Mouse (Mus musculus): Measurements from ENCODE around the gene Slc24a3. TPM values are rescaled to one million over a fixed set of nuclear protein-coding genes. Genes with fewer than 3 reads are reported as not detected.

Gene Slc24a3
- total RNA-seq, 2 experiments from 2014 or later, result 0.75 to 3.0 TPM

GRCm38 (mm10) chr2:145268971-145269370 lies 101.4 kb downstream of the Slc24a3 start:
- ATAC-seq (replicated peaks; ENCODE audit: poor library complexity, severe bottlenecking), result no peak

- ATAC-seq (replicated peaks; ENCODE audit: poor library complexity, severe bottlenecking), result peak; percentile 63
Observed at GRCm38 (mm10) chr2:145269410-145269809, 101.9 kb downstream of the Slc24a3 start.

- ATAC-seq (replicated peaks; ENCODE audit: poor library complexity, severe bottlenecking), result no peak
Observed at GRCm38 (mm10) chr2:145274016-145274677, 106.6 kb downstream of the Slc24a3 start.

GRCm38 (mm10) chr2:145279336-145279735 lies 111.8 kb downstream of the Slc24a3 start:
- ATAC-seq (replicated peaks; ENCODE audit: poor library complexity, severe bottlenecking), result no peak

GRCm38 (mm10) chr2:145283746-145284145 lies 116.2 kb downstream of the Slc24a3 start:
- no peak for ATAC-seq (replicated peaks; ENCODE audit: poor library complexity, severe bottlenecking)

- no peak for ATAC-seq (replicated peaks; ENCODE audit: poor library complexity, severe bottlenecking)
Observed at GRCm38 (mm10) chr2:145288501-145288900, 120.9 kb downstream of the Slc24a3 start.

GRCm38 (mm10) chr2:145291473-145291872 lies 123.9 kb downstream of the Slc24a3 start:
- peak; percentile 75 for ATAC-seq (replicated peaks; ENCODE audit: poor library complexity, severe bottlenecking)

- no peak for ATAC-seq (replicated peaks; ENCODE audit: poor library complexity, severe bottlenecking)
Observed at GRCm38 (mm10) chr2:145292196-145292595, 124.6 kb downstream of the Slc24a3 start.

GRCm38 (mm10) chr2:145292816-145293215 lies 125.3 kb downstream of the Slc24a3 start:
- ATAC-seq (replicated peaks; ENCODE audit: poor library complexity, severe bottlenecking), result no peak

- no peak for ATAC-seq (replicated peaks; ENCODE audit: poor library complexity, severe bottlenecking)
Observed at GRCm38 (mm10) chr2:145296906-145297305, 129.4 kb downstream of the Slc24a3 start.

- no peak for ATAC-seq (replicated peaks; ENCODE audit: poor library complexity, severe bottlenecking)
Observed at GRCm38 (mm10) chr2:145299914-145300699, 132.6 kb downstream of the Slc24a3 start.

- peak; percentile 53 for ATAC-seq (replicated peaks; ENCODE audit: poor library complexity, severe bottlenecking)
Observed at GRCm38 (mm10) chr2:145307231-145307883, 139.8 kb downstream of the Slc24a3 start.

GRCm38 (mm10) chr2:145318916-145319315 lies 151.4 kb downstream of the Slc24a3 start:
- ATAC-seq (replicated peaks; ENCODE audit: poor library complexity, severe bottlenecking), result no peak

- ATAC-seq (replicated peaks; ENCODE audit: poor library complexity, severe bottlenecking), result no peak
Observed at GRCm38 (mm10) chr2:145321287-145321686, 153.7 kb downstream of the Slc24a3 start.

GRCm38 (mm10) chr2:145321755-145322154 lies 154.2 kb downstream of the Slc24a3 start:
- no peak for ATAC-seq (replicated peaks; ENCODE audit: poor library complexity, severe bottlenecking)

- ATAC-seq (replicated peaks; ENCODE audit: poor library complexity, severe bottlenecking), result no peak
Observed at GRCm38 (mm10) chr2:145324477-145324876, 156.9 kb downstream of the Slc24a3 start.

GRCm38 (mm10) chr2:145325852-145326251 lies 158.3 kb downstream of the Slc24a3 start:
- ATAC-seq (replicated peaks; ENCODE audit: poor library complexity, severe bottlenecking), result no peak

- no peak for ATAC-seq (replicated peaks; ENCODE audit: poor library complexity, severe bottlenecking)
Observed at GRCm38 (mm10) chr2:145326544-145326943, 159.0 kb downstream of the Slc24a3 start.

GRCm38 (mm10) chr2:145329756-145330155 lies 162.2 kb downstream of the Slc24a3 start:
- no peak for ATAC-seq (replicated peaks; ENCODE audit: poor library complexity, severe bottlenecking)

- no peak for ATAC-seq (replicated peaks; ENCODE audit: poor library complexity, severe bottlenecking)
Observed at GRCm38 (mm10) chr2:145331525-145331924, 164.0 kb downstream of the Slc24a3 start.

GRCm38 (mm10) chr2:145333466-145333865 lies 165.9 kb downstream of the Slc24a3 start:
- ATAC-seq (replicated peaks; ENCODE audit: poor library complexity, severe bottlenecking), result no peak
